Mouse (Mus musculus) WW6 (cell line): Measurements from ENCODE around the gene Marveld1.

Experiments
- DNase-seq: peaks from one replicate; pipeline ENCODE4 v3.0.0-alpha.2; 2013; ENCODE audit warnings: low read depth, low spot score

The Marveld1 gene

GRCm38 (mm10) chr19:42147170-42147768 is at the start of gene Marveld1:
Gene Marveld1, plus strand, starts transcription at chr19:42147400.
- no peak for DNase-seq

GRCm38 (mm10) chr19:42099406-42099805 is 47.8 kb upstream of the Marveld1 start:
- DNase-seq = no peak

- DNase-seq = no peak
Measured at GRCm38 (mm10) chr19:42104681-42105080, 42.5 kb upstream of the Marveld1 start.

- no peak for DNase-seq
Measured at GRCm38 (mm10) chr19:42115783-42116335, 31.3 kb upstream of the Marveld1 start.

- no peak for DNase-seq
Measured at GRCm38 (mm10) chr19:42118142-42118541, 29.1 kb upstream of the Marveld1 start.

- no peak for DNase-seq
Measured at GRCm38 (mm10) chr19:42118596-42118995, 28.6 kb upstream of the Marveld1 start.

GRCm38 (mm10) chr19:42120451-42120850 is 26.7 kb upstream of the Marveld1 start:
- no peak for DNase-seq

- DNase-seq = no peak
Measured at GRCm38 (mm10) chr19:42124684-42125083, 22.5 kb upstream of the Marveld1 start.

GRCm38 (mm10) chr19:42125501-42126218 is 21.5 kb upstream of the Marveld1 start:
- DNase-seq = no peak

GRCm38 (mm10) chr19:42126219-42126605 is 21.0 kb upstream of the Marveld1 start:
- DNase-seq = no peak

- no peak for DNase-seq
Measured at GRCm38 (mm10) chr19:42127024-42127423, 20.2 kb upstream of the Marveld1 start.

- no peak for DNase-seq
Measured at GRCm38 (mm10) chr19:42128052-42128740, 19.0 kb upstream of the Marveld1 start.

GRCm38 (mm10) chr19:42128787-42129508 is 18.3 kb upstream of the Marveld1 start, which contains the start of gene Avpi1:
Gene Avpi1, minus strand, starts transcription at chr19:42129059.
- DNase-seq = peak; percentile 99

- DNase-seq = no peak
Measured at GRCm38 (mm10) chr19:42129509-42130293, 17.5 kb upstream of the Marveld1 start.

GRCm38 (mm10) chr19:42130294-42130606 is 16.9 kb upstream of the Marveld1 start:
- no peak for DNase-seq

- no peak for DNase-seq
Measured at GRCm38 (mm10) chr19:42131101-42131500, 16.1 kb upstream of the Marveld1 start.

- no peak for DNase-seq
Measured at GRCm38 (mm10) chr19:42135070-42135469, 12.1 kb upstream of the Marveld1 start.

GRCm38 (mm10) chr19:42136126-42136525 is 11.1 kb upstream of the Marveld1 start:
- DNase-seq = no peak

- no peak for DNase-seq
Measured at GRCm38 (mm10) chr19:42137167-42137672, 10.0 kb upstream of the Marveld1 start.

- no peak for DNase-seq
Measured at GRCm38 (mm10) chr19:42138517-42139285, 8.5 kb upstream of the Marveld1 start.
